Mouse (Mus musculus): Measurements from ENCODE around the gene Ptrh2.

DNA sequence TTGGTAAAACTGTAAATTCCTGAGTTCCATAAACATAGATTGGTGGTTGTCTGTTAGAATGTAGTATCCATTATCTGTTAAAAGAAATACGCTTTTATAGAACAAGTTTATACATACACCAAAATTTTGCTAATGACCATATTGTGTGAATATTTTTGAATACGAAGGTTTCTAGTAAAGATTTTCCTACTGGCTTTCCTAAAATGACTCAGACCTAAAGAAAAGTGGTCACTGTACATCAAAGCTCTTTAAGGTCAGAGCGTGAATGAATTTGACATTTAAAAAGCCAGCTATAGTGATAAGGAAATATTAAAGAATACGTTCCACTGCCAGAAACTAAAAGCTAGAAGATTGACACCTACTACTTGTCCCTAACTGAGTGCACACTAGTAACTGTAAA, 39.2 kb upstream of the Ptrh2 start:
- TF ChIP-seq POLR2A (IDR thresholded peaks at IDR 0.05; ENCODE audit: extremely low read depth, insufficient read depth, low read length), result no peak
- no peak for TF ChIP-seq CTCF (IDR thresholded peaks at IDR 0.05; ENCODE audit: extremely low read depth, insufficient read depth, low read length)

All from cortical plate, adult 2 months (tissue).